In genomic region chr2:178634116-178634515, GRCm38 (mm10) we compare ENCODE assay signal across 13 mouse cellular contexts.
DNase-seq lines count a peak whose midpoint lies in the region; ATAC-seq and TF ChIP-seq lines count a peak whose summit lies in the region.
"Had no signal": no experiment of that assay in that cellular context is flagged by ENCODE, and none has a peak within 500 bp of the region (broad histone marks: within the 10 kb centered on the region; RNA-seq: fewer than 3 reads in every experiment).

No protein-coding gene starts in this region.

- no peak for TF ChIP-seq CTCF in left cerebral cortex, adult 2 months (IDR thresholded peaks at IDR 0.05)
- no peak for TF ChIP-seq CTCF in midbrain, postnatal 0 days (IDR thresholded peaks at IDR 0.05)

- H3K27ac ChIP-seq in left cerebral cortex, adult 2 months, result no peak overlapping the region
- H3K27ac ChIP-seq in embryonic facial prominence, embryonic 10.5 days (replicated peaks), result peak overlapping the region; percentile 48
- H3K27ac ChIP-seq in midbrain, postnatal 0 days (ENCODE audit: low read depth, low read length), result no peak overlapping the region

- intact Hi-C loops in left cerebral cortex, postnatal 4 days (cut with DNase I), result no loop called here
- intact Hi-C loops in left cerebral cortex, adult 2 months (cut with DNase I), result loop anchor here (5.0 kb wide), 1 partner anchor 1243 kb away; no protein-coding TSS in a partner anchor

- peak; percentile 37 to 68 for DNase-seq in cerebellum, postnatal 14 days
- DNase-seq in cerebellum, postnatal 36 days, result no peak
- DNase-seq in left cerebral cortex, postnatal 4 days, result peak; percentile 78
- no peak for DNase-seq in left cerebral cortex, adult 2 months (ENCODE audit: extremely low spot score in 1 of 2, low spot score in 2 of 2)
- DNase-seq in embryonic facial prominence, embryonic 10.5 days (ENCODE audit: low spot score), result peak; percentile 56
- DNase-seq in midbrain, postnatal 0 days (ENCODE audit: low spot score), result peak; percentile 40
- no peak for DNase-seq in right cerebral cortex, postnatal 14 days
- no peak for DNase-seq in adrenal gland, postnatal 36 days
- DNase-seq: cerebellum, adult 2 months; heart, adult 18-20 months; layer of hippocampus, adult 9-11 months; lung, adult 18-20 months; thymus, adult 2 months had no signal

- no peak overlapping the region for H3K4me3 ChIP-seq in left cerebral cortex, adult 2 months
- no peak overlapping the region for H3K4me3 ChIP-seq in embryonic facial prominence, embryonic 10.5 days
- H3K4me3 ChIP-seq in midbrain, postnatal 0 days (ENCODE audit: low read depth, low read length), result no peak overlapping the region

- no peak overlapping the region for H3K9ac ChIP-seq in midbrain, postnatal 0 days (replicated peaks; ENCODE audit: low read length, poor library complexity, severe bottlenecking)

- ATAC-seq in midbrain, postnatal 0 days (ENCODE audit: low FRiP score), result no peak

- no peak overlapping the region for H3K4me2 ChIP-seq in midbrain, postnatal 0 days (ENCODE audit: low read depth, low read length, poor library complexity, severe bottlenecking)

- no peaks in the 10 kb centered on the region for H3K9me3 ChIP-seq in embryonic facial prominence, embryonic 10.5 days
- H3K9me3 ChIP-seq in midbrain, postnatal 0 days (ENCODE audit: low read length), result no peaks in the 10 kb centered on the region

- H3K4me1 ChIP-seq in embryonic facial prominence, embryonic 10.5 days, result peaks cover 49% of the 10 kb centered on the region
- H3K4me1 ChIP-seq in midbrain, postnatal 0 days (ENCODE audit: insufficient read depth, low read length), result no peaks in the 10 kb centered on the region; the same call in 1 of the 2 replicates

- 53% methylated on average over 10 of the region's 10 CpGs for WGBS in embryonic facial prominence, embryonic 10.5 days
- 61% methylated on average over 10 of the region's 10 CpGs for WGBS in midbrain, postnatal 0 days

- H3K36me3 ChIP-seq in embryonic facial prominence, embryonic 10.5 days (replicated peaks), result no peaks in the 10 kb centered on the region
- no peaks in the 10 kb centered on the region for H3K36me3 ChIP-seq in midbrain, postnatal 0 days (ENCODE audit: insufficient read depth, low read length)

- no peaks in the 10 kb centered on the region; the same call in 1 of the 2 replicates for H3K27me3 ChIP-seq in embryonic facial prominence, embryonic 10.5 days (replicated peaks; ENCODE audit: low read depth, poor library complexity, severe bottlenecking)
- no peaks in the 10 kb centered on the region for H3K27me3 ChIP-seq in midbrain, postnatal 0 days (ENCODE audit: insufficient read depth, low read length)

Comparison
In these comparisons a context has a peak if more than half of its experiments do, and no peak if none do; other contexts are left out.
1. DNase-seq: peak in cerebellum, postnatal 14 days (2 of 2), left cerebral cortex, postnatal 4 days (single experiment), embryonic facial prominence, embryonic 10.5 days (single experiment) and midbrain, postnatal 0 days (single experiment); none in cerebellum, postnatal 36 days (0 of 2), left cerebral cortex, adult 2 months (0 of 2), right cerebral cortex, postnatal 14 days (single experiment) and adrenal gland, postnatal 36 days (0 of 2).